Mouse (Mus musculus) cerebellum, adult (tissue): ENCODE results near the gene Olfr958.

Experiments
- ATAC-seq: cut with Nextera tagmentation; 2 replicates; pipeline ENCODE4 v1.9.2; 2017; ENCODE audit warnings: mild to moderate bottlenecking, moderate library complexity, mixed read lengths; ENCODE audit not compliant: insufficient number of reproducible peaks, low FRiP score, low TSS enrichment

The Olfr958 gene

GRCm38 (mm10) chr9:39553946-39554345 lies at the start of gene Olfr958:
TSS of gene Olfr958 (minus strand) at chr9:39554054.
- ATAC-seq, result no peak

GRCm38 (mm10) chr9:39603333-39603845 lies 49.5 kb upstream of the Olfr958 start:
- ATAC-seq, result no peak

- no peak for ATAC-seq
These were observed 48.9 kb upstream of the Olfr958 start for GRCm38 (mm10) chr9:39602536-39603332.

GRCm38 (mm10) chr9:39577050-39577449 lies 23.2 kb upstream of the Olfr958 start:
- no peak for ATAC-seq

- no peak for ATAC-seq
These were observed 21.6 kb upstream of the Olfr958 start, which contains the start of gene Olfr959 for GRCm38 (mm10) chr9:39575469-39575868. TSS of gene Olfr959 (minus strand) at chr9:39575569.

- no peak for ATAC-seq
These were observed 4.4 kb upstream of the Olfr958 start for GRCm38 (mm10) chr9:39558349-39558647.

- no peak for ATAC-seq
These were observed 3.9 kb upstream of the Olfr958 start for GRCm38 (mm10) chr9:39557529-39558348.

GRCm38 (mm10) chr9:39550806-39551205 lies 3.0 kb downstream of the Olfr958 start:
- no peak for ATAC-seq

- ATAC-seq, result no peak
These were observed 30.1 kb downstream of the Olfr958 start for GRCm38 (mm10) chr9:39523616-39524285.

- no peak for ATAC-seq
These were observed 35.3 kb downstream of the Olfr958 start for GRCm38 (mm10) chr9:39518595-39518994.

- ATAC-seq, result no peak
These were observed 38.3 kb downstream of the Olfr958 start, which contains the start of gene Olfr957 for GRCm38 (mm10) chr9:39515531-39515930. TSS of gene Olfr957 (minus strand) at chr9:39515809.

- ATAC-seq, result no peak
These were observed 44.4 kb downstream of the Olfr958 start for GRCm38 (mm10) chr9:39509412-39509811.

GRCm38 (mm10) chr9:39508998-39509397 lies 44.9 kb downstream of the Olfr958 start:
- ATAC-seq, result no peak
